Mouse (Mus musculus) lung, postnatal 14 days (tissue): ENCODE results near the gene Man2b2.

ENCODE experiments used
- DNase-seq: peaks from one replicate; pipeline ENCODE4 v3.0.0; 2021

The Man2b2 gene

GRCm38 (mm10) chr5:36829913-36830879 is at the start of gene Man2b2:
Gene Man2b2, minus strand, starts transcription at chr5:36830653.
- peak; percentile 97 for DNase-seq

- DNase-seq = no peak
These were observed 48.3 kb upstream of the Man2b2 start for GRCm38 (mm10) chr5:36878801-36879200.

- DNase-seq = no peak
These were observed 47.2 kb upstream of the Man2b2 start for GRCm38 (mm10) chr5:36877641-36878040.

- no peak for DNase-seq
These were observed 46.4 kb upstream of the Man2b2 start for GRCm38 (mm10) chr5:36876777-36877396.

GRCm38 (mm10) chr5:36875956-36876355 is 45.5 kb upstream of the Man2b2 start:
- DNase-seq = no peak

GRCm38 (mm10) chr5:36870916-36871315 is 40.5 kb upstream of the Man2b2 start:
- no peak for DNase-seq

GRCm38 (mm10) chr5:36869578-36870236 is 39.3 kb upstream of the Man2b2 start:
- no peak for DNase-seq

GRCm38 (mm10) chr5:36869186-36869577 is 38.7 kb upstream of the Man2b2 start:
- DNase-seq = no peak

- DNase-seq = no peak
These were observed 38.0 kb upstream of the Man2b2 start, which contains the start of gene Ppp2r2c for GRCm38 (mm10) chr5:36868266-36869090. Gene Ppp2r2c, plus strand, starts transcription at chr5:36868513.

- DNase-seq = no peak
These were observed 37.1 kb upstream of the Man2b2 start for GRCm38 (mm10) chr5:36867561-36867960.

GRCm38 (mm10) chr5:36866701-36867250 is 36.3 kb upstream of the Man2b2 start:
- DNase-seq = no peak

GRCm38 (mm10) chr5:36861084-36861483 is 30.6 kb upstream of the Man2b2 start:
- DNase-seq = no peak

GRCm38 (mm10) chr5:36857546-36857945 is 27.1 kb upstream of the Man2b2 start:
- DNase-seq = no peak

GRCm38 (mm10) chr5:36856529-36856928 is 26.1 kb upstream of the Man2b2 start:
- DNase-seq = no peak

GRCm38 (mm10) chr5:36855180-36855579 is 24.7 kb upstream of the Man2b2 start:
- no peak for DNase-seq

- DNase-seq = no peak
These were observed 21.1 kb upstream of the Man2b2 start for GRCm38 (mm10) chr5:36851572-36851971.

GRCm38 (mm10) chr5:36844490-36844889 is 14.0 kb upstream of the Man2b2 start:
- DNase-seq = no peak

GRCm38 (mm10) chr5:36841701-36842100 is 11.2 kb upstream of the Man2b2 start:
- DNase-seq = no peak

- DNase-seq = no peak
These were observed 9.6 kb upstream of the Man2b2 start for GRCm38 (mm10) chr5:36840092-36840491.

GRCm38 (mm10) chr5:36839602-36840001 is 9.1 kb upstream of the Man2b2 start:
- DNase-seq = no peak

- DNase-seq = no peak
These were observed 8.6 kb upstream of the Man2b2 start for GRCm38 (mm10) chr5:36839032-36839431.

GRCm38 (mm10) chr5:36835933-36836332 is 5.5 kb upstream of the Man2b2 start:
- peak; percentile 74 for DNase-seq
